Mouse (Mus musculus) MEL-GATA-1-ER (cell line): Measurements from ENCODE around the gene Kiss1r.
"Not testable (repeated sequence)": the region's sequence is repeated elsewhere in the genome, so short reads cannot be mapped to it uniquely, and the experiment has no call there.

Experiments
- DNase-seq: peaks from one replicate; pipeline ENCODE4 v3.0.0-alpha.2; 2012; ENCODE audit warnings: low read depth; ENCODE audit errors: extremely low read depth

The Kiss1r gene

GRCm38 (mm10) chr10:79937775-79938526, 21.2 kb downstream of the Kiss1r start:
- DNase-seq, result no peak

DNA sequence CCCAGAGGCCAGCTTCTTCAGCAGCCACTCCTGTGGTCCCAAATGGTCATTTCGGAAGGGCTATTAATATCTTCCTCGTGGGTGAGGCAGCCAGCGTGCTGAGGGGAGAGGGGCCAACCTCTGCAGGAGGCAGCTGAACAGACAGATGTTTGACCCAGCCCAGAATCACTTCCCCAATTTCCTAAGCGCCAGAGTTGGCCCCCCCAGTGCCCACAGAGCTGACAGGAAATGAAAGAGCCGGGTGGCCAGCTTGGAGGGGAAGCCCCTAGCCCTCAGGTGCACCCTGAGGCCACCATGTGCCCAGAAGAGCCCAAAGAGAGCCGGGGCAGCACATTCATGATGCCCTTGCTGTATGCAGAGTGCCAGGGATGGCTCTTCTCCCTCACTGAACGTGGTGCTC, 24.0 kb downstream of the Kiss1r start:
- DNase-seq, result no peak

DNA sequence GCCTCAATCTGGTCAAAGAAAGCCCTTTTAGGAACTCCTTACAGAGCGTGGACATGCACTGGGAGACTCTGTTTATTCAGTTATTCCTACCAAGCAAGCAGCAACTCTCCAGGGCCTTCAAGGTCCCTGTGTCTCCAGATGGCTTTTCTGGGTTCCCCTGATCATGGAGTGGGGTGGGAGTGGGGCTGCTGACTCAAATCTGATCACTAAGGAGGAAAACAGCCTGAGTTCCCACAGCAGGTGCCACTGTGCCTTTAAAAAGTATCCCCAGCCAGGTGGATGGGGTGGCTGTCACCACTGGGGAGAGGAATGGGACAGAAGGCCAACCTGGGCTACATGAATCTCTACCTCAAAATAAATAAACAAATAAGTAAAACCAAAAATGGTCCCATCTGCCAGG, 26.2 kb downstream of the Kiss1r start:
- DNase-seq, result no peak

- no peak for DNase-seq
Measured at GRCm38 (mm10) chr10:79943471-79943901, 26.7 kb downstream of the Kiss1r start.

DNA sequence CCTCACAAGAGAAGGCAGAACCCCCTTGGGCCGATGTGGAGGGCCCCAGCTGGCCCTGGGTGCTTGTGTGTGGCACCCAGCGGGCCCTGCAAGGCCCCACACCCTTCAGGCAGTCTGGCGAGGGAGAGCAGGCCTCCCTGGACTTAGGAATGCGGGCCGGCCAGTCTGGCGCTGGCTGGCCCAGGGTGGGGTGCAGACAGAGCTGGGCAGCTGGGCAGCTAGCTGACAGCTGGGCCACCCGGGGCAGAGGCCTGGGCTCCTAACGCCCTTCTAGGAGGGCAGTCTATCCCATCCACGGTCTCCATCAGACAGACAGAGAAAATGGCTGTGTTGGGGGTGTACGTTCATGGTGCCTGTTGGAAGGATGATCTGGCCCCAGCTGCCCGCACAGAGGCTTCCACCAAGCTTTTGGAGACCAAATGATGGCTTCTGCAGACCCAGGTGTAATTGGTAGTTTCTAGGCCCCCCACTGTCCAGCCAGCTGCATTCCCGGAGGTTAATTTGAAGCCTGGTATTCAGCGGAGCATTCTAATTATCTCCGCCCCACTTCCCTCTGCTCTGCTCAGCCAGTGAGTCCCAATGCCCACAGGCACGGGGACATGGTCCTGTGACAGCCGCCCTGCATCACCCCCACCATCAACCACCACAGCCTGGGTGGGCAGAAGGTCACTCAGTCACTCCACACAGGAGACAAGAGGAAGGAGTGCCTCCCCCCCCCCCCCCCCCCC, 28.9 kb downstream of the Kiss1r start:
- no peak for DNase-seq

- no peak for DNase-seq
Measured at GRCm38 (mm10) chr10:79946752-79947322, 30.1 kb downstream of the Kiss1r start.

- no peak for DNase-seq
Measured at GRCm38 (mm10) chr10:79947502-79947901, 30.7 kb downstream of the Kiss1r start.

GRCm38 (mm10) chr10:79949873-79950272, 33.1 kb downstream of the Kiss1r start:
- DNase-seq, result no peak

GRCm38 (mm10) chr10:79950661-79951060, 33.9 kb downstream of the Kiss1r start:
- DNase-seq, result no peak

DNA sequence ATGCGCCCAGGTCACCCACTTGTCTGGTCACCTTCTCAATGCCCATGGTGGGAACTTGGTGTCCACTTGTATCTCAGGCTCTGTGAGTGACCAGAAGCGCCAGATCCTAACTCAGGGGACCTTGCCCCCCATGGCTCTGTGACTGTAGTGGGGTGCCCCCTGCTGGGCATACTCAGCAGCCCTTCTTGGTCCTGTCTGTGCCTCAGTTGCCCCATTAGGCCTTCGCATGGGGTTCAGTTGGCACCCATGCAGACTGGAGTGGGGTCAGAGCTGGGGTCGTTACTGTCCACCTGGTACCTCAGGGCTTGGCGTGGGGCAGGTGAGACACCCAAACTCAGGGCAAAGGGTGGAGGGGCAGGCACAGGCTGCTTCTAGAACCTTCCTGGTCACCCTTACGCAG, 37.2 kb downstream of the Kiss1r start:
- no peak for DNase-seq

DNA sequence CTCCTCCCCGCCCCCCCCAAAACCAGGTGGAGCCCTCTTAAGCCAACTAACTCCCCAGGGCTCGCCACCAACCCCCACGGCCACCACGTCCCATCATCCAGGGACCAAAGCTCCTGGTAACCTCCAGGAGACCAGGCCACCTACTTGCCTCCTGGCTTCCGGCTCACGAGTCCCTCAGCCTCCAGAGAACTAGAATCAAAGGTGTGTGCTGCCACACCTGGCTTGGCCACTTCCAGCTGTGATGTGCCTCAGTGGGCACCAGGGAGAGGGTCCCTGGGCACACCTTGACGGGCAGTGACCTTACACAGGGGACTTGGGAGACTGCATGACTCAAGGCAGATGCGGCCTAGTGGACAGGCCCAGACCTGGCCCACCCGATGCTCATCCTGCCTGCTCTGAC, 38.9 kb downstream of the Kiss1r start:
- DNase-seq, result no peak

DNA sequence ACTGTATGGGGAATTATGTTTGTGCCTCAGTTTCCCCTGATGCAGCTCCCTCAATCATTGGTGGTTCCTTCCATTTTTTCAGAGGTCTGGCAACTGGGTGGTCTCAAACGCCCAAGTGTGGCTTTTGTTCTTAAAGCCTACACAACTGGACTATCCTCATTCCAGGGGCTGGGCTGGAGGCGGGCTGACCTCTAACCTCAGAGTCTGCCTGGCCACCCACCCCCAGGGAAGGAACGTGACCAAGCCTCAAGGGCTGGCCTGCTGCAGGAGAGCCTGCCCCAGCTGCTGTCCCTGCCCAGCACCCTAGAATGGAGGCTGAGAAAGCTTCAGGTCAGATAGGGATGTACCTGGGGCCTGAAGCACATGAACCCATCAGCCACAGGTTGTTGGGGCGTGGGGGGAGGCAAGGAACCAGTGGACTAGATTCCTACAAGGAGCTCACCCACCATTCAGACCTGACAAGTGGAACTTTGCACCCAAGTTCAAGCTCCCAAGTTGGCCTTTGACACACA, 39.9 kb downstream of the Kiss1r start:
- DNase-seq, result no peak

DNA sequence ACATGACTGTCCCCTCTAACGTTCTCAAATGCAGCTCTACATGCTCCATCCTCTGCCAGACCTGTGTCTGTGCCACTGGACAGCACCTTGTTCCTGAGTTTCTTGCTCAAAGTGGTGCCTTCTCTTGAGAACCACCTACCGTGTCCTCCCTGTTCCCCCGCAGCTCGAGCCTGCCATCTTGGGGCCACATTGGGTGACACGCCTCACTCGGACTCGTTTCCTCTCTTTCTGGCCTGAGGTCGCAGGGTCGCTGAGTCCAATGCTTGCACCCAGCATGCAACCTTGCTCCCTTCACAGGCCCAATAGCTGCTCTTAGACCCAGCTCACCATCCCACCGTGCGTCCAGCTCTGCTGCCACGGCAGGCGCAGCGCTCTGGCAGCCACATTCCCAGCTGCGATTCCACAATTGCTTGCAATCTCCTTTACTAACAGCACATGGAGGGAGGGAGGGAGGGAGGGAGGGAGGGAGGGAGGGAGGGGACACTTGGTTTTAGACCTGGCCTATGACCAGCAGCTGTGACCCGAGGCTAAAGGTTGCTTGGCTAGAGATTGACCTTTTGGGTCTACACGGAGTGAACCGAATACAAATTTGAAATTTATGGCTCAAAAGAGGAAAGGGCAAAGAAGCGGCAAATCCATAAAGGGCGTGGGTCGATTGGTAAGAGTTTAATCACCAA, 41.5 kb downstream of the Kiss1r start:
- DNase-seq, result peak; percentile 41

- DNase-seq, result not testable (repeated sequence)
Measured at GRCm38 (mm10) chr10:79959412-79959811, 42.6 kb downstream of the Kiss1r start.

DNA sequence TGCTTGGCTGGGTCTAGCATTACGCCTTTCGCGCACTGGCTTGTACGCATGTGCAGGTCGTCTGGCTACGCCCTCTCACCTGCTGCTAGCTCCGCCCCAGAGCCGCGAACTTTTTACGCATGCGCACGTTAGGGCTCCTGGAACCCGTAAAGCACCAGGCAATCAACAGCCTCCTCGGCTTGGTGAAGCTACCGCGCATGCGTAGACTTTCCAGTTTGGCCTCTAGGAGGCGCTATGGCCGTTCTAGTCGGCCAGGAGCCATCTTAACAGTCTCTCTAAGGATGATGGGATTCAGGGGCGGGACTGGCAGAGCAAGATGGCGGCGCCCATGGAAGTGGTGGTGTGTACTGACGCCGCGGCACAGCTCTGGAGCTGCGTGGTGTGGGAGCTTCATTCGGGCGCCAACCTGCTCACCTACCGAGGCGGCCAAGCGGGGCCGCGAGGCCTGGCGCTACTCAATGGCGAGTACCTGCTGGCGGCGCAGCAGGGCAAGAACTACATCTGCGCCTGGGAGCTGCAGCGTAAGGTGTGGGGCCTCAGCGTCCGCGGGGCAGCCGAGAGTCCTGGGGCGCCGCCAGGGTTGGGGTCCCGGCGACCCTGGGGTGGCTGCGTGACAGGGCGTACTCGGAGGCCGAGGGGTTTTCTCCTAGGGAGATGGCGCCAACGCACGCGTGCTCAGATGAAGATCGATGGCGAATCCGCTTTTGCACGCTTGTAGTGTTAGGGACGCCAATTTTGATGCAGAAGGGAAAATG, 43.3 kb downstream of the Kiss1r start, which contains the start of gene Wdr18:
Wdr18 (plus strand) TSS at position 306 of the 755 bp plus-strand sequence.
- DNase-seq, result peak; percentile 98

- DNase-seq, result no peak
Measured at GRCm38 (mm10) chr10:79960671-79961294, 44.0 kb downstream of the Kiss1r start.

DNA sequence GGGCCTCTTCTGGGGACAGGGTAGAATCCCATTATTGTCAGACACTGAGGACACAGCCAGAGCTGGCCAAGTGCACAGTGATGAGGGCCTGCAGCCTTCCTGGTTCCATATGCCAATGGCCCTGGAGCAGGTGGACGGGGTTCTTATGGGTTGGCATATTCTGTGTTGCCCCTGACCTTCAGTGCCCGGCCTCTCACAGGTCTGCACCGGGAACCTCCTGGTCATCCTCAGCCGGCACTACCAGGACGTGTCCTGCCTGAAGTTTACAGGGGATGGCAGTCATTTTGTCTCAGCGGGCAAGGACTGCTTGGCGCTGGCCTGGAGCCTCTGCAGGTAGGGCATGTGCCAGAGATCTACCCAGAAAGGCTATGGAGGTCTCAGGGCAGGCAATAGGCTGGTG, 48.0 kb downstream of the Kiss1r start:
- no peak for DNase-seq

DNA sequence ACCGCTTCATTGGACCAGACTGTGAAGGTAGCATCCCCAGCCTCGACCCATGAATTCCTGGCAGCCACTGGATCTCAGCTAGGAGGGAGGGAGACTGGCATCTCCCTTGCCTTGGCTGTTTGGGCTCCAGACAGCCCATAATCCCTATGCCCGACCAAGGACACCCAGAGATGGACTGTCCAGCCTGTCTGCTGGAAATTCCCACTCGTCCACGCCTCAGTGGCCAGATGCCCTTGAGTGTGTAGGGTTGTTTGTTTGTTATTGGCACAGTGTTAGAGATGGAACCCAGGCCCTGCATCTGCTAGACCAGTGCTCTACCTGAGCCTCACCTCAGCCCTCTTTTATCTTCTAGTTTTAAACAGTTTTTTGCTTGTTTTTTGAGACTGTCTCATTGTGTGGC, 48.6 kb downstream of the Kiss1r start:
- DNase-seq, result no peak

- DNase-seq, result no peak
Measured at GRCm38 (mm10) chr10:79966886-79967400, 50.2 kb downstream of the Kiss1r start.

DNA sequence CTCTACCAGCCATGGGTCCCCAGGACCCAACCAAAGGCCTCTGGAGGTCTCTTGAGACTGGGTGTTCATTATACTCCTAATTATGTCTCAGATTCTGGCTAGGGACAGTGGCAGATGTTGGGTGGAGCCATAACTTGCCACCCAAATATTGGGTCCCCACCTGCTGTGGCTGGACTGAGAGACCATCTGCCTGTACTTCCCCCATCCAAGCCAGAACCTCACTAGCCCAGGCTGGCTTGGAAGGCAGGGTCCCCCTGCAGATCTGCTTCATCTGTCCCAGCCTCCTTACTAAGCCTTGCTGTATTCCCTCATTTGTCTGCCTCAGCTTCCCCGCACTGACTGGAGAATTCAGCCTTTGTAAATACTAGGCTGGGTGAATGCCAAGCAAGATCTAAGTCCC, 51.4 kb downstream of the Kiss1r start:
- DNase-seq, result no peak
